Mouse (Mus musculus) cerebellum, adult (tissue): ENCODE data around the gene Cntn2.
"Not testable (repeated sequence)": the region's sequence is repeated elsewhere in the genome, so short reads cannot be mapped to it uniquely, and the experiment has no call there.

Experiments
- ATAC-seq: cut with Nextera tagmentation; 2 replicates; pipeline ENCODE4 v1.9.2; 2017; ENCODE audit warnings: mild to moderate bottlenecking, moderate library complexity, mixed read lengths; ENCODE audit not compliant: insufficient number of reproducible peaks, low FRiP score, low TSS enrichment

Cntn2 gene

GRCm38 (mm10) chr1:132519734-132520133 is 23.3 kb downstream of the Cntn2 start:
- ATAC-seq = no peak

- peak; percentile 31; the same call in 1 of the 2 replicates for ATAC-seq
Observed at GRCm38 (mm10) chr1:132518621-132519020, 24.4 kb downstream of the Cntn2 start.

DNA sequence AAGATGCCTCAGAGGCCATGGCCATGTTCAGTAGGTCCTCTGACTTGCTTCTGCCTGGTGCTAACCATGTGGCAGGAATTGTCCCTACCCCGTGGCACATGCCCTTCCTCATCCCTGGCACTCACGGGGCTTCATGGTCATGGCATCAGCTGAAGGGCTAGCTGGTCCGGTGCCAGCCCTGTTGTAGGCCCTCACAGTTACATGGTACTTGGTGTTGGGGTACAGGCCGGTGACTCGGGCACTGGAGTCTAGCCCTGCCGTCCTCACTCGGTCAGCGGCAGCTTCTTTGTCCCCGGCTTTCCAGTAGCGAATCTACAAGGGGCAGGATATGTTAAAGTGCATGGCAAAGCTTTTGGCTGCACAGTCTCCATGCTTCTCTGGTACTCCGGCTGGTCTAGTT is 26.3 kb downstream of the Cntn2 start:
- ATAC-seq = no peak

- no peak for ATAC-seq
Observed at GRCm38 (mm10) chr1:132515339-132515738, 27.7 kb downstream of the Cntn2 start.

GRCm38 (mm10) chr1:132512106-132512505 is 30.9 kb downstream of the Cntn2 start:
- no peak for ATAC-seq

GRCm38 (mm10) chr1:132511521-132511920 is 31.5 kb downstream of the Cntn2 start:
- peak; percentile 21; the same call in 1 of the 2 replicates for ATAC-seq

DNA sequence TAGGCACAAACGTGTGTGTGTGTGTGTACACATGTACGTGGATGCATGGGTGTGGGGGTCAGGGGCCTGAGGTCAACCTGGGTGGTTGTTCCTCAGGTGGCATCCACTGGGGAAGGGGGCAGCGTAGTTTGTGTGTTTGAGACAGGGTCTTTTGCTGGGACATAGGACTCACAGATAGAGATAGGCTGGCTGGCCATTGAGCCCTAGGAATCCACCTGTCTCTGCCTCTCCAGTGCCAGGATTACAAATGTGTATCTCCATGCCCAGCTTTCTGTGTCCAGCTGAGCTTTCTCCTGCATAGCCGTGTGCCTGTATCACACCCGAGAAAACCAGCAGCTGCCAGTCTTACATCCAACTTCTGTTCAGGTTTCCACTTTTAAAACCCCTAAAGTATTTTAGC is 33.3 kb downstream of the Cntn2 start:
- no peak for ATAC-seq

DNA sequence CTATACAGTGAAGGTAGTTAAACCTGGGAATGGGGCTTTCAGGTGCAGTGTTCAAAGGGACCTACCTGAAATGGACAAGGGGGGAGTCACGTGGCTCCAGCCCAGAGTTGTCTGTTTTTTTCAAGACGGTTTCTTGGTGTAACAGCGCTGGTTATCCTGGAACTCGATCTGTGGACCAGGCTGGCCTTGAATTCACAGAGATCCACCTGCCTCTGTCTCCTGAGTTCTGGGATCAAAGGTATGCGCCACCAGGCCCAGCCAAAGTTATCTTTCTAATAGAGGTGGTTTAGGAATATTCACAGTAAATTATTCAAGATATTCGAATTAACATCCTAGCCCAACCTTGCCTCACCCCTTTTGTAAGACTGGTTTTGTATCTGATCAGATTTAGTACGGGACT is 36.4 kb downstream of the Cntn2 start:
- no peak for ATAC-seq

- no peak for ATAC-seq
Observed at GRCm38 (mm10) chr1:132506058-132506457, 37.0 kb downstream of the Cntn2 start, which contains the start of gene Tmem81. Gene Tmem81 (plus strand): TSS chr1:132506230.

DNA sequence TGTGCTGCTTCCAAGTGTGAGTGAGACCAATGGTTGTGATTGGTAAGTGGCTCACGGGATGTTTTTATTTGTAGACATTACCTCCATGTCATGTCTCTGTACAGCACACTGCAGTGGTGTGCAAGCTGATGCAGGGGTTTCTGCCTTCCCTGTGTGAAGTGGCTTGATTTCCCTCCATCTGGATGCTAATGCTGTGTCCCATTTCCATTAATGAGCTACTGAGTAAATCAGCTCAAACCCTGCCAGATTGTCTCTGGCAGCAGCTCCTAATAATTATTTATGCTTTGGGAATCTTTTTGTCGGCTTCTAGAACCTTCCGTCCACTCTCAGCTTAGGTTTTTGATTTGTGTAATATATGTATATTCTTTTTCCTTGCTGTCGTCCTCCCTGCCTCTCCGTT is 37.9 kb downstream of the Cntn2 start:
- ATAC-seq = no peak

DNA sequence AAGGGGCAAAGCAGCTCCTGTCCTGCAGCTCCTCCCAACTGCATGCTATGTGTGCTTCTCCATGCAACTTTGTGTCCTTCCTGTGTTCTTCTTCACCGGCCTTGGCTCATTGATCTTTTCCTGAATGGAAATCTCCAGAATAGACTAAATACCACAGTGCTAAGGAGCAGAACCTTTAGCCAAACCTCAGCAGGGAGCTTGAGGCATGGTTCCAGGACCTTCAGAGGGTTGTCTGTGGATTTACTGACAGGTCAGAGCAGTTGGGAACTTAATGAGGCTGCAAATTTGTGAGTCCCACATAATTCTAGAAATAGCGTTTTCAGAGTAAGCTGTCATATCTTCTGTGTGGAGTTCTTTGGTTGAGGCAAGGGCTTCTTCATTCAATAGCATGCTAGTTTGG is 42.5 kb downstream of the Cntn2 start:
- ATAC-seq = no peak

GRCm38 (mm10) chr1:132483759-132484158 is 59.3 kb downstream of the Cntn2 start:
- no peak for ATAC-seq

DNA sequence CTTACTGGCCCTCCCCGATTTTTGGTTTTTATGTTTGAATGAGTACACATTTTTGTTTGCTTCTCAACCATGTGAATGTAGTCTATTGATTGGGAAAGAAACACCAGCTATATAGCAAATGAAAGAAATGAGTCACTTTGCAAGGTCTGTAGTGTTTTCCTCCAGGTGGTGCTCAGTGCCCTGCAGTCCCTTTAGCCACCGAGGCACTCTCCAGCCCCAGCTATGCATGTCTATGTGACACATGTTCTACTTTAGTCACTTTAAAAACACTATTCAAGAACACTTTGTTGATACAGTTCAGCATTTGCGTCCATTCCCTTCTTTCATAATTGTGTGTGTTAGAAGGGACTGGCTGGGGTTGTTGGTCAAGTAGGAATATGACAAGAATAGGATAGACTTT is 59.8 kb downstream of the Cntn2 start:
- no peak for ATAC-seq

GRCm38 (mm10) chr1:132481619-132482018 is 61.4 kb downstream of the Cntn2 start:
- ATAC-seq = no peak

- no peak for ATAC-seq
Observed at GRCm38 (mm10) chr1:132479438-132479837, 63.6 kb downstream of the Cntn2 start.

DNA sequence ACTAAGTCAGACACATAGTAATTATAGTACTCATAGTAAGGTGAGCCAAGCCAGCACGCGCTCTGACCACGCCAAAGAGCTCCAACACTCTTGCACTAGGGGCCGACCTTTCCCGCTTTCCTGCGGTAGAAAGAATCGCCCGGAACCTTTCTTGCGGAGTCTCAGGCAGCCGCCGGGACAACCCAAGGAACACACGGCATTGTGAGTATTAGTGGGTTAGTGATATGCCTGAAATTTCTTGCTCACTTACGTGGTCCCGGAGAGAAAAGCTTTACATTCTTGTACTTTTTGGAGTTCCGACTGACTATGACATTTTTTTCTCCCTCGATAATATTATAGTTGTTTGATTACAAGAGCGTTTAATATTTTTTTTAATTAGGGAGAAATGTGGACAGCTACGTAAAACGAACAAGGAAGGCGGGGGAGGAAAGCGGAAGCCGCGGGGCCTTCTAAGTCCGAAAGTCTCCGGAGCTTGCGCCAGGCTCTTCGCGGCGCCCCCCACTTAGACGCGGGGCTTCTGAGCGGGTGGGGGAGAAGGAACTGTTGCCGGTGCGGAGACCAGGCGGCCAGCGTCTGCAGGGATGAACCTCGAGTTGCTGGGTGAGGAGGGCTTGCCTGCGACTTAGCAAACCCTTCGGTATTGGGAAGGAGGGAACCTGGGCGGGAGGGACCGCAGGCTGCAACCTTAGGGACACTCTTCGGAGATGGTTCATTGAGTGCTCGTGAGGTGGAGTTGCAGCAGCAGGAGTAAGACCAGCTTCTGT is 65.9 kb downstream of the Cntn2 start, which contains the start of gene Rbbp5:
TSS of gene Rbbp5 (plus strand) at position 438 of the 764 bp plus-strand sequence.
- peak; percentile 76; the same call in 1 of the 2 replicates for ATAC-seq

DNA sequence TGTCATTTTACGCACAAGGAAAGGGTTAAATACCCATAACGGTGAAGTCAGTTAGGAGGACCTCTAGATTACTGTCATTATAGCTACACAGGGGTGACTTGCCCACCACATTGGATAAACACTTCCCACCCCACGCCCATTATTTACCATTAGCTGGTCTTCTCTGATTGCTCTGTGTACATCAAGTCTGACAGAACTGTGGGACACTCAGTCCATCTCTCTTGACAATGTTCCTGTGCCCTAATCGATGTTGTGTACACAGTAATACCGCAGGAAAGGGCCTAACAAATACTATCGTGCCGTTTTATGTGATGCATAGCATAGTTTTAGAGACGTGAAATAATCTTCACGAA is 66.5 kb downstream of the Cntn2 start:
- ATAC-seq = 0 out of 2 replicates have a peak, but pooled peaks have one; percentile 15

DNA sequence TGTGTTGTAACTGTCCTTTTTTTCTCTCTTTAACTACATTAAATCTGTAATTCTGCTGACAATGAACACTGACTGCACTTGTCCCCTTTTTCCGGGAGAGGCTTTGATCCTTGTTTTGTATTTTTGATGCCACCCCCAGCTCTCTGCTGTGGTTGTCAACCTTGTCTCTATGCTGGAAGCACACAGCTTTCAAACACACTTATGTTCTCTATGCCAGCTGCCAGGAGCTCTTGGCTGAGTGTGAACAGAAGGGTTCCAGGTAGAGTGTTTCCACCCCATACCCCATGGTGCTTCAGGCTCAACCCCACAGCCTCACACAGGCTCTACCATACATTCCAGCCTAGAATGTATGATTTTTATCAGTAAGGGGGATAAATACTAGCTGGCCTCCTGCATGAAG is 68.6 kb downstream of the Cntn2 start:
- no peak for ATAC-seq

- ATAC-seq = no peak
Observed at GRCm38 (mm10) chr1:132472537-132472936, 70.5 kb downstream of the Cntn2 start.

GRCm38 (mm10) chr1:132471499-132471898 is 71.6 kb downstream of the Cntn2 start:
- ATAC-seq = no peak

- ATAC-seq = no peak
Observed at GRCm38 (mm10) chr1:132471032-132471431, 72.0 kb downstream of the Cntn2 start.

DNA sequence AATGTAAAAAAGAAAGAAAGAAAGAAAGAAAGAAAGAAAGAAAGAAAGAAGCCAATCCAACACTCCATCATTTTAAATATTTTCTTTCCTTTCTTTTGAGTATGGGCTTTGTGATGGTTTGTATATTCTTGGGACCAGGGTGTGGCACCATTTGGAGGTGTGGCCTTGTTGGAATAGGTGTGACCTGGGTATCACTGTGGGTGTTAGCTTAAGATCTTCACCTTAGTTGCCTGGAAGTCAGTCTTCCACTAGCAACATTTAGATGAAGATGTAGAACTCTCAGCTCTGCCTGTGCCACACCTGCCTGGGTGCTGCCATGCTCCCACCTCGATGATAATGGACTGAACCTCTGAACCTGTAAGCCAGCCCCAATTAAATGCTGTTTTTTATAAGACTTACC is 73.0 kb downstream of the Cntn2 start:
- ATAC-seq = not testable (repeated sequence)
